Mouse (Mus musculus) embryonic facial prominence, embryonic 15.5 days (tissue): ENCODE measurements around the gene Ccsap. TPM values are rescaled to one million over a fixed set of nuclear protein-coding genes. Genes with fewer than 3 reads are reported as not detected.

Source experiments
- ATAC-seq: fragments of 200-750 bp; cut with Nextera tagmentation; 2 replicates; pipeline ENCODE4 v1.8.0; 2017; ENCODE audit warnings: low read depth, moderate TSS enrichment; ENCODE audit not compliant: insufficient number of reproducible peaks, low FRiP score, low TSS enrichment
- H3K27ac ChIP-seq: fragments of 300-500 bp; sonication (generic); replicated peaks from 2 replicates; pipeline ENCODE4 v1.5.1; 2015; ENCODE audit warnings: mild to moderate bottlenecking, inconsistent platforms
- H3K27me3 ChIP-seq: fragments of 300-500 bp; sonication (generic); 2 replicates; pipeline ENCODE4 v1.6.1; 2015; ENCODE audit warnings: inconsistent platforms
- H3K36me3 ChIP-seq: fragments of 300-500 bp; sonication (generic); 2 replicates; pipeline ENCODE4 v1.6.1; 2015; ENCODE audit warnings: mild to moderate bottlenecking, inconsistent platforms
- H3K4me1 ChIP-seq: fragments of 300-500 bp; sonication (generic); 2 replicates; pipeline ENCODE4 v1.6.1; 2015; ENCODE audit warnings: inconsistent platforms
- H3K4me2 ChIP-seq: fragments of 300-500 bp; sonication (generic); replicated peaks from 2 replicates; pipeline ENCODE4 v1.6.1; 2015; ENCODE audit warnings: mild to moderate bottlenecking, inconsistent platforms
- H3K4me3 ChIP-seq: fragments of 300-500 bp; sonication (generic); replicated peaks from 2 replicates; pipeline ENCODE4 v1.5.1; 2015; ENCODE audit warnings: mild to moderate bottlenecking, inconsistent platforms
- H3K9ac ChIP-seq: fragments of 300-500 bp; sonication (generic); 2 replicates; pipeline ENCODE4 v1.6.1; 2015; ENCODE audit warnings: inconsistent platforms
- H3K9me3 ChIP-seq: fragments of 300-500 bp; sonication (generic); replicated peaks from 2 replicates; pipeline ENCODE4 v1.6.1; 2016; ENCODE audit warnings: inconsistent platforms
- WGBS: fragments of 180-500 bp; shearing (Covaris S2); methylation state at CpG from one replicate; pipeline ENCODE4 v1.1.7; 2015; 5-methylcytosine and 5-hydroxymethylcytosine counted together
- polyA plus RNA-seq: library from polyadenylated mRNA; unstranded; fragments of >200 nt; fragmentation: Nextera tagmentation; extraction: Ambion mirVana; gene quantifications from 2 replicates; pipeline ENCODE4 v1.2.1, GENCODE M21; 2015

Ccsap gene
- polyA plus RNA-seq, 1 experiment from 2014 or later = 6.5 TPM

DNA sequence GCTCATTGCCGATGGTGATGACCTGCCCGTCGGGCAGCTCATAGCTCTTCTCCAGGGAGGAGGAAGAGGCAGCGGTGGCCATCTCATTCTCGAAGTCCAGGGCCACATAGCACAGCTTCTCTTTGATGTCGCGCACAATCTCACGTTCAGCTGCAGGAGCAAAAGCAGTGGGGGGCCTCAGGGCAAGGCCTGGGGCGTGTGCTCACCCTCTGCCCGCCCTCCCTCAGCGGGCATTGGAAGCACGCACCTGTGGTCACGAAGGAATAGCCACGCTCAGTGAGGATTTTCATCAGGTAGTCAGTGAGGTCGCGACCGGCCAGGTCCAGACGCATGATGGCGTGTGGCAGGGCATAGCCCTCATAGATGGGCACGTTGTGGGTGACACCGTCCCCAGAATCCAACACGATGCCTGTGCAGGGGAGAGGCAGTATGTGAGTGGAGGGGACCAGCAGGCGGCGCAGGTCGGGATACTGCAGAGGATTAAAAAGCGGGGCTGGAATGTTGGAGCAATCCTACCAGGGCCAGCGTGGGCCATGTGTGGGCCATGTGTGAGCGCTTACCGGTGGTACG, 32.7 kb upstream of the Ccsap start:
- H3K4me3 ChIP-seq = peak overlapping the region; percentile 30
- H3K36me3 ChIP-seq = no peaks in the 10 kb centered on the region

DNA sequence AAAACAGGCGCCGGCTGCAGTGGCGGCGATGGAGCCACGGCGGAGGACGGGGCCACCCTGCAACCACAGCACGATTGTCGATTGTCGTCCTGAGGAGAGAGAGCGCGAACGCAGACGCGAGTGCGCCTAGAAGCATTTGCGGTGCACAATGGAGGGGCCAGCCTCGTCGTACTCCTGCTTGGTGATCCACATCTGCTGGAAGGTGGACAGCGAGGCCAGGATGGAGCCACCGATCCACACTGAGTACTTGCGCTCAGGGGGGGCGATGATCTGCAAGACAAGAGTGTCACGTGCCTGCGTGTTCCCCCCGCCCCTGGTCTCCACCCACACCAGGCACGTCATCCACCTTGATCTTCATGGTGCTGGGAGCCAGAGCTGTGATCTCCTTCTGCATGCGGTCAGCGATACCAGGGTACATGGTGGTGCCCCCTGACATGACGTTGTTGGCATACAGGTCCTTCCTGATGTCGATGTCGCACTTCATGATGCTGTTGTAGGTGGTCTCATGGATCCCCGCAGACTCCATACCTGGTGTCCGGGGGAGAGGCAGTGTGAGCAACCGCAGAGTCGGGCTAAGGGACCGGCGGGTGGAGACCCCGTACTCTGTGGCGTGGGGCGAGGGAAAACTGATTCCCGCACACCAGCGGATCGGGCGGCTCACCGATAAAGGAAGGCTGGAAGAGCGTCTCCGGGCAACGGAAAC, 32.0 kb upstream of the Ccsap start:
- no peaks in the 10 kb centered on the region for H3K36me3 ChIP-seq
- no peak overlapping the region for H3K9ac ChIP-seq
- no peak overlapping the region for H3K27ac ChIP-seq
- under 1% methylated on average over 49 of the region's 49 CpGs for WGBS
- H3K4me2 ChIP-seq = peak overlapping the region; percentile 51
- H3K27me3 ChIP-seq = peaks cover 76% of the 10 kb centered on the region
- H3K9me3 ChIP-seq = no peaks in the 10 kb centered on the region
- no peak; the same call in 1 of the 2 replicates for ATAC-seq
- peaks cover 20% of the 10 kb centered on the region for H3K4me1 ChIP-seq
- H3K4me3 ChIP-seq = peak overlapping the region; percentile 30

More for the DNA sequence above, 32.7 kb upstream of the Ccsap start:
- WGBS = 8% methylated on average over 30 of the region's 30 CpGs
- H3K9me3 ChIP-seq = no peaks in the 10 kb centered on the region
- ATAC-seq = no peak
- peak overlapping the region; percentile 51 for H3K4me2 ChIP-seq
- peaks cover 76% of the 10 kb centered on the region for H3K27me3 ChIP-seq
- no peak overlapping the region for H3K9ac ChIP-seq
- H3K27ac ChIP-seq = no peak overlapping the region
- peaks cover 20% of the 10 kb centered on the region for H3K4me1 ChIP-seq

DNA sequence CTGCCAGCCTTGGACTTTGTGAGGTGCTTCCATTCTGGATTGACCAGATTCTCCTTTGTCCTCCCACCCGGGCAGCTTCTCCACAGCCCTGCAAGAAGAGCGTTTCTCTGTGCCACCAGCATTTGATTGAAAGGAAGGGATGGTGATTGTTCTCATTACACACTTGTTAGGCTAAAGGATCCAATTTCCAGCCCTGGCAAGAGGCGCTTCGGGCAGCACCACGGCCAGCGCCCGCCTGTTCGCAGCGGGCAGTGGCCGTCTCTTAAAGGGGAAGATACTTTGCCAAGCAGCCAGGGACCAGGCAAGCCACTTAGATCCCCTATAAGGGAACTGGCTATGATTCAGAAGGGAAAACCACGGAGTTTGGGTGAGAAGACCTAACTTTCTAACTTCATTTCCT, 31.3 kb upstream of the Ccsap start:
- Histone ChIP-seq H3K4me1 (peaks cover 20% of the 10 kb centered on the region), H3K27ac (no peak overlapping the region), H3K4me2 (peak overlapping the region; percentile 51), H3K4me3 (peak overlapping the region; percentile 30), H3K9me3 (no peaks in the 10 kb centered on the region), H3K9ac (no peak overlapping the region), H3K27me3 (peaks cover 73% of the 10 kb centered on the region), H3K36me3 (no peaks in the 10 kb centered on the region)
- under 1% methylated on average over 11 of the region's 11 CpGs for WGBS
- no peak for ATAC-seq

DNA sequence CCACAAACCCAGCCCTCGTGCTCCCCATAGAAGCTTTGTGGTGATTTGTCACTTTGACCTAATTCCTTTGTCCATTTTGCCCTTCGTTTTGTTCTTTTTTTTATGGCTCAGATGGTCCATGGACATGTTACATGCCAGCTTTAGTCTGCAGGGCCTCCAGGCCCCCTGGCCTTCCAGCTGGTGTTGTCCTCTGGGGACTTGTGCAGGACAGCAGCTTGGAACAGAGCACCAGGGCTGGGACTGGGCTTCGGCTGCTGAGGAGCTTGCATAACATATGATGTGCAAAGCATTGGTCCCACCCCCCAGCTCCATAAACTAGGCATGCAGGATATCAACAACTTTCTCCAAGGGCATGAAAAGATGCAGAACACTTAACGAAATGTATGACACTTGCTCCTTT, 29.8 kb upstream of the Ccsap start:
- H3K9ac ChIP-seq = no peak overlapping the region
- 70% methylated on average over 4 of the region's 4 CpGs for WGBS
- peaks cover 59% of the 10 kb centered on the region for H3K27me3 ChIP-seq
- H3K27ac ChIP-seq = no peak overlapping the region
- H3K9me3 ChIP-seq = no peaks in the 10 kb centered on the region
- H3K4me1 ChIP-seq = peaks cover 20% of the 10 kb centered on the region
- H3K36me3 ChIP-seq = no peaks in the 10 kb centered on the region
- ATAC-seq = no peak
- H3K4me3 ChIP-seq = no peak overlapping the region
- H3K4me2 ChIP-seq = no peak overlapping the region

DNA sequence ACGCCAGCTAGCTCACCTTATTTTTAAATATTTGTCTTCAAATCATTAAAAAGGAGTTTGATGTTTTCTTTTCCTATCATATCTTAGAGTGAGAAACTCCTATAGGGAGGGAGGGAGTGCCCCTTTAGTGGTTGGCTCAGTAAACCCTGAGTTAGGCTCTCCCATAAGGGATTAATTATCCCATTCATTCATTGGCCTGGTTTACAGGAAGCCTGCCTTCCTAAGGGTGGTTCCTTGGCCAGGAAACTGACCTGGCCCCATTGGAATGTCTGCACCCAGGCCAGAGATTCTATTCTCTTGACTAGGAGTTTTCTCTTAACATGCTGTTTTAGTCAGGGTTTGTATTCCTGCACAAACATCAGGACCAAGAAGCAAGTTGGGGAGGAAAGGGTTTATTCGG, 27.9 kb upstream of the Ccsap start:
- Histone ChIP-seq H3K4me3 (no peak overlapping the region), H3K27ac (no peak overlapping the region), H3K36me3 (no peaks in the 10 kb centered on the region), H3K27me3 (peaks cover 47% of the 10 kb centered on the region), H3K9me3 (no peaks in the 10 kb centered on the region), H3K4me2 (no peak overlapping the region), H3K4me1 (peaks cover 30% of the 10 kb centered on the region), H3K9ac (no peak overlapping the region)
- WGBS = 75% methylated on average over 2 of the region's 2 CpGs
- no peak for ATAC-seq

DNA sequence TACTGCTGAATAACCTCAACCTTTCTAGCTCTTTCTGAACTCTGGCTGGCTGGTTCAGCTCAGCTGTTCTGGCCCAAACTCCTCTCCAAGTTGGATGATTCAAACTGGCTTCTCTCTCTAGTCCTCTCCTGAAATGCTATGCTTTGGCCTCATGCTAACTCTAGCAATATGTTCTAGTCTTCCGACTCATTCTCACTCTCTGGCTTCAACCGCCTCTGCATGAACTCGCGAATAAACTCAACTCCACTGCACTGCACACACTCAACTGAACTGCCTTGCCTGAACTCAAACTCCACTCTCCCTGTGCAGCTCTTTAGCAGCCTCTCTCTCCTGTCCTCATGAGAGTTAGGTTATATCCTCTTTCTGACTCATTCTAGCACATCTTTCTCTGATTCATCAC, 27.2 kb upstream of the Ccsap start:
- ATAC-seq = no peak
- peaks cover 39% of the 10 kb centered on the region for H3K27me3 ChIP-seq

DNA sequence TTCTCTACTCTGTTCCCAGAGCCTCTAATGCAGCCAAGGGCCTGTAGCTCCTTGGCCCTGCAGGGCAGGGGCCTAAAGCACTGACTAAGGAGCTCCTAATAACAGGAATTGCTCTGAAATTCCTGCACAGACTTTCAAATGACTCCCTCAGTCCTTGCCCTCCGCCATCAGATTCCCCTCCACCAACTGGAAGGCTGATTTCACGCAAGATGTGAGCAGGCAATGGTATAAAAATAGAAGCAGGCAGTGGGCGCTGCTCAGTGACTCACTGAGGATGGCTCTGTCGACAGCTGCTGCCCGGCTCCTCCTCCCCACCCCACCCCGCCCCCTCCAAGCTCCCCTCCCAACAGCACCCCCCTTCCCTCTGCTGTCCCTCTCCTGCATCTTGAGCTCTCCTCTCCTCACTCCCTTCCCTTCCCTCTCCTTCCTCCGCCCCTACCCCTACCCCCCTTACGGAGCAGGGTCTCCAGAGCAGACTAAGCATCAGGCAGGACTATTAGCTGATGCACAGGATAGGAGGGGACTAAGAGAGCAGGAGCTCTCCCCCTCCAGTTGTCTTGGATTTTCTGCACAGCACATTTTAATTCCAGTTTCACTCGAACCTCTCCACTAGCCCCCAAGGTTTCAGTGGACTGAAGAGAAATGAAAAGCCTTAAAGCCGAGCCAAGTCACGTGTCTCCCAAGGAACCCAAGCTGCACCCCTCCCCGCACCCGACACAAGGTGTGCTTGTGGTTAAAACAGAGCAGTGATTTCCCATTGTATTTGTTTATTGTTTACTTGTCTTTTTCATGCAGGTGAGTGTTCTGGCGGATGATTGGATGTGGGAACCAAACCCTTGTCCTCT, 24.9 kb upstream of the Ccsap start:
- Histone ChIP-seq H3K27me3 (peaks cover 17% of the 10 kb centered on the region), H3K4me1 (peaks cover 12% of the 10 kb centered on the region), H3K9me3 (no peaks in the 10 kb centered on the region), H3K4me2 (peak overlapping the region; percentile 31; the same call in 1 of the 2 replicates), H3K36me3 (no peaks in the 10 kb centered on the region), H3K9ac (no peak overlapping the region), H3K27ac (peak overlapping the region; percentile 68; the same call in 1 of the 2 replicates), H3K4me3 (0 out of 2 replicates have a peak overlapping the region, but pooled peaks have one; percentile 6)
- ATAC-seq = peak; percentile 72
- WGBS = 4% methylated on average over 14 of the region's 14 CpGs

More for the DNA sequence above, 27.2 kb upstream of the Ccsap start:
- WGBS = 88% methylated on average over 4 of the region's 4 CpGs
- H3K4me1 ChIP-seq = peaks cover 22% of the 10 kb centered on the region
- no peak overlapping the region for H3K9ac ChIP-seq
- no peaks in the 10 kb centered on the region for H3K9me3 ChIP-seq
- no peak overlapping the region for H3K4me2 ChIP-seq
- no peak overlapping the region for H3K4me3 ChIP-seq
- no peak overlapping the region for H3K27ac ChIP-seq
- H3K36me3 ChIP-seq = no peaks in the 10 kb centered on the region

DNA sequence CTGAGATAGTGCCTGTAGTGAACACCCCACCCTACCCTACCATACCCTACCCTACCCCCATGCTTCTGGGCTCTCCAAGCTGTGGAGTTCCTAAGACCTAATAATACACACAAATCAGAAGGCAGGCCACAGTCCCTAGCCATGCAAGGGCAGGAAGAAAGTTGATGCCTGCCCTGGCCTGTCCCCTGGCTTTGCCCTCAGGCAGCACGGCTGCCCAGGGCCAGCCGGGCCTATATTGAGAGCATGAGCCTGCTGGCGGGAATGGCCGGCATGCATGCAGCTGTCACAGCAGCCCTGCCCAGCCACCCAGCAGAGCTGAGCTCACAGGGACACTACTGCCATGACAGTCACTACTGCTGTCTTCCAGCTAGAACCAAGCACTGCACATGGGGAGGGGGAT, 23.1 kb upstream of the Ccsap start:
- WGBS = 58% methylated on average over 4 of the region's 4 CpGs
- ATAC-seq = peak; percentile 65

DNA sequence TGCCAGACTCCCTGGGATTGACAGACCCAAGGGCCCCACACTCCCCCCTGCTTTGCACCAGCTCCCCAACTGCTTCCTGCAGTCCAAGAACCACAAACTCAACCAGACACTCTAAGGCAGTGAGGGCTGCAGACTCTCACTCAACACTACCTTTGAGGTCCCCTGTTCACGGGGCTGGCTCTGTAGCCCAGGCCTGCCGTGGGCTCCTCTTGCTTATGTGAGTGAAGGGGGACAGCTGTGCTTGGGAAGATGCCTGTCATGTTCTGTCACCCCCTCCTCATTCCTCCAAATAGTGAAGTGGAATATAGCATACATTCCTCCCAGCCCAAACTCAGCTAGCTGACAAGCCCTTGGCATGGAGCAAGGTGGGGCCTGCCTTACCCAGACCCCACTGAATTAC, 22.4 kb upstream of the Ccsap start:
- ATAC-seq = no peak
- Histone ChIP-seq H3K4me2 (no peak overlapping the region), H3K9ac (no peak overlapping the region), H3K27ac (no peak overlapping the region), H3K9me3 (no peaks in the 10 kb centered on the region), H3K4me3 (no peak overlapping the region), H3K4me1 (peaks cover 13% of the 10 kb centered on the region), H3K27me3 (peaks cover 7% of the 10 kb centered on the region; the same call in 1 of the 2 replicates), H3K36me3 (no peaks in the 10 kb centered on the region)
- WGBS = 65% methylated on average over 2 of the region's 2 CpGs

More for the DNA sequence above, 23.1 kb upstream of the Ccsap start:
- Histone ChIP-seq H3K9ac (no peak overlapping the region), H3K9me3 (no peaks in the 10 kb centered on the region), H3K36me3 (no peaks in the 10 kb centered on the region), H3K27ac (no peak overlapping the region), H3K4me1 (peaks cover 13% of the 10 kb centered on the region), H3K4me2 (no peak overlapping the region), H3K4me3 (no peak overlapping the region), H3K27me3 (peaks cover 7% of the 10 kb centered on the region; the same call in 1 of the 2 replicates)

DNA sequence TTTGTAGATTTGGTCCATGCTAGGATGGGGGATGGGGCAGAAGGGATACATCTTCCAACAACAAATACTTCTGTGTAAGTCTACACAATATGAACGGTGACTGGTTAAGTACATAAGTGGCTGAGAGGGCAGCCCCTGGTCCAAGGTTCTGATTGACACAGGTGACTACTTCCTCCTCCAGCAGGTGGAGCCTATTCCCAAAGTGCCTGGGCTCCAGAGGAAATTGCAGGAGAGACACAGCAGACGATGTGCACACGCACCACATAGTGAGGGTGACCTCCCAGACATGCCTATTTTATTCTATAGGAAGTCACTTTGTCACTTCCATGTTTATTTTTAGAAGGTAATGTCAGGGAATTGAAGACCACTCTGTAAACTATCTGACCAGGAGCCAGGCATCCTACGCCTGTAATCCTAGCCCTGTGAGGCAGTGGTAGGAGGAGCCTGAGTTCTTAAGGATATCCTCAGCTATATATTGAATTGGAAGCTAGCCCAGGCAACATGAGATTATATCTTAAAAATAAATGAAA, 20.9 kb upstream of the Ccsap start:
- 32% methylated on average over 4 of the region's 4 CpGs for WGBS
- peaks cover 13% of the 10 kb centered on the region for H3K4me1 ChIP-seq

DNA sequence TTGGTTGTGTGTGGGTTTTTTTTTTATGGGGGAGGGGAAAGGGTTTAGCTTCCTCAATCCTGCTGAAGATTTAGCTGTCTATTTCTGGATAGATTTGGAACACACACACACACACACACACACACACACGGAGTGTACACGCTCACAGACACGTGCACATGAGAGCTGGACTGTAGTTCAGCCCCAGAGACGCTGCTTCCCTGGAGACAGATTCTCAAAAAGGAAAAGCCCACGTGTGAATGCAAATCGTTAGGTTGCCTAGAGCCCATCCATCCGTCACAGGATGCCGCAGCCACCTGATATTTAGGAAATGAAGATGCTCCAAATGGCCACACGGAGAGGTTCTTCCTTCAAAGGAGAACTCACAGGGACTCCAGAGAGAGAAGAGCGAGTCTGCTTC, 20.3 kb upstream of the Ccsap start:
- H3K9ac ChIP-seq = no peak overlapping the region
- no peak for ATAC-seq
- WGBS = 57% methylated on average over 10 of the region's 10 CpGs

More for the DNA sequence above, 20.9 kb upstream of the Ccsap start:
- Histone ChIP-seq H3K9me3 (no peaks in the 10 kb centered on the region), H3K36me3 (no peaks in the 10 kb centered on the region), H3K4me2 (no peak overlapping the region), H3K9ac (no peak overlapping the region), H3K4me3 (no peak overlapping the region), H3K27ac (no peak overlapping the region), H3K27me3 (peaks cover 7% of the 10 kb centered on the region; the same call in 1 of the 2 replicates)
- no peak for ATAC-seq

More for the DNA sequence above, 20.3 kb upstream of the Ccsap start:
- Histone ChIP-seq H3K4me1 (peaks cover 13% of the 10 kb centered on the region), H3K4me2 (no peak overlapping the region), H3K9me3 (no peaks in the 10 kb centered on the region), H3K36me3 (no peaks in the 10 kb centered on the region), H3K27ac (no peak overlapping the region), H3K27me3 (peaks cover 7% of the 10 kb centered on the region; the same call in 1 of the 2 replicates), H3K4me3 (no peak overlapping the region)
